Mouse (Mus musculus) cerebellum, adult 2 months (tissue): ENCODE data around the gene Tead4.

Experiments
- CTCF ChIP-seq: fragments of 200-500 bp; IDR thresholded peaks from 2 replicates; pipeline ENCODE4 v1.5.1; 2011; ENCODE audit warnings: low read depth, mild to moderate bottlenecking, control low read depth, low read length, moderate library complexity, borderline replicate concordance; ENCODE audit not compliant: insufficient read depth
- POLR2A ChIP-seq: fragments of 200-500 bp; IDR thresholded peaks from 2 replicates; pipeline ENCODE4 v1.6.1; 2011; ENCODE audit warnings: low read length, control low read depth, borderline replicate concordance; ENCODE audit not compliant: insufficient read depth

DNA sequence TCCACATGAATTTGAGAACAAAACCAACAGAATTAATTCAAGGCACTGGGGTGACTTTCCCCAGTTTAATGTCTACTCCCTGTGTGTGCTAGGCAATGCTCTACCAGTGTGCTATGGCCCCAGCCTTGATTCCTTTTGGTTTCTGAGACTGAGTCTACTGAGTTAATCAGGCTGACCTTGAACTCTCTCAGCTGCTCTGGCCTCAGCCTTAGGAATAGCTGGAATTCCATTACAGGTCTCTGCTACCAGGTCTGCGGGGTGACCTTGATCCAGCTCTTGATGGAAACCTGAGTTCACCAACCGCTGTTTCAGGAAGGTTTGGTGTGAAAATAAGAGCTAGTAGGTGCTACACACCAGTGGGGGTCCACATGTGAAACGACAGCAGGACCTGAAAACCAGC, 1.3 kb upstream of the Tead4 start:
- TF ChIP-seq CTCF (no peak), POLR2A (no peak)
